Mouse (Mus musculus) E14TG2a.4 (cell line): ENCODE results near the gene Fbxl7.

ENCODE experiments used
- CTCF ChIP-seq: conservative IDR thresholded peaks from 2 replicates; pipeline ENCODE4 v1.5.1; 2014; ENCODE audit warnings: low read length
- NANOG ChIP-seq: IDR thresholded peaks from 2 replicates; pipeline ENCODE4 v1.6.1; 2014; ENCODE audit warnings: borderline replicate concordance, low read length, mixed read lengths
- POU5F1 ChIP-seq: IDR thresholded peaks from 2 replicates; pipeline ENCODE4 v1.6.1; 2014; ENCODE audit warnings: low read length, borderline replicate concordance

DNA sequence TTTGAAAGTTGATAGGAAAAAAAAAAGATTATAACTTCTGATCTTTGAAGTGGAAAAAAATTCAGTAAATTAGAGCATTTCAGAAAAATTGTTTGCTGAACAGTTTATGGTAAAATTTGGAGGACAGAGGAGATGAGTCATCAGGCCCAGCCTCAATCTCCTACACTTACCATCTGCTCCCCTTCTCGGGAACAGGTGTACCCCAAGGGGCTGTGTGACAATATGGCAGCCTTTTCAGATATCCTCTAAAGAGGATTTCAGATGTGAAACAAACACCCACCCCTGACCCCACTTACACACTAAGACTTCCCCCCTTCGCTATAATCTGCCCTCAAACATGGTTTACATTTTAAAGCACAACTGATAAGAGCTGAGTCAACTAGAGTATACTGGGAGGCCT is 164.6 kb downstream of the Fbxl7 start:
- TF ChIP-seq CTCF (no peak), NANOG (no peak), POU5F1 (no peak)
